Mouse (Mus musculus) spleen, postnatal 4 days (tissue): ENCODE measurements around the gene Chd3.

Source experiments
- DNase-seq, 2 experiments: peaks; one replicate each; pipeline ENCODE4 v3.0.0; 2022; ENCODE audit warnings: low spot score in 2 of 2

Chd3 gene

DNA sequence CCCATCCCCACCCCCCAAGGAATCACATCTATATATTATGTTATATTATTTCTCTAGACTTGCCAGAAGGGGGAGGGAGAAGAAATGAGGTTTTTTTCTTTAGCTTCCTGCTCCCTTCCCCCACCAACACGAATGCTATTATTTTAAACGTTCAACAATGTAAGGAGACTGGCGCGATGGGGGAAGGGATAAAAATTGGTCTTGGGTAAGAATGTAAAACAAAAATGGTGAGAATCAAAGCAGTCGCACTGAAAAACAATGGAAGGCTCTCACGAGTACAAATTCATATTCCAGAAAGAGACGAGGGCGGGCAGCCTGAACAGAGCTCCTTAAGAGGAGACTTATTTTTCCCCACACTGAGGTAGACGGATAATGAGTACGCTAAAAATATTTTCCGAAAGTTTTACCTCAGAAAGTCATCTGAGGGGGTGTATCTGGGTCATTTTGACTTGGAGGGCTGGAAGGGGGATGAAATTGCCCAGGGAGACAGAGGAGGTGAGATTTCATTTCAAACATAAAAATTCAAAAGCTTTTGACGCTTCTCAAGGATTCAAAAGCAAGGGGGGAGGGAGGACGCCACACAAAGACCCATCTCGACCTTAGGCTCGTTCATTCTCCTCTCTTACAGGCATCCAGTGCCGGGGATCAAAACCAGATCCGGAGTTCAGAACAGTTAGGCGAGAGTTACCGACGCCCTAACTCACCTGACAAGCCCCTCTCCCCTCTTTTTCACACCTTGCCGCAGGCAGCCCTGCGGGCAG, 2.2 kb downstream of the Chd3 start:
- DNase-seq, result no peak

DNA sequence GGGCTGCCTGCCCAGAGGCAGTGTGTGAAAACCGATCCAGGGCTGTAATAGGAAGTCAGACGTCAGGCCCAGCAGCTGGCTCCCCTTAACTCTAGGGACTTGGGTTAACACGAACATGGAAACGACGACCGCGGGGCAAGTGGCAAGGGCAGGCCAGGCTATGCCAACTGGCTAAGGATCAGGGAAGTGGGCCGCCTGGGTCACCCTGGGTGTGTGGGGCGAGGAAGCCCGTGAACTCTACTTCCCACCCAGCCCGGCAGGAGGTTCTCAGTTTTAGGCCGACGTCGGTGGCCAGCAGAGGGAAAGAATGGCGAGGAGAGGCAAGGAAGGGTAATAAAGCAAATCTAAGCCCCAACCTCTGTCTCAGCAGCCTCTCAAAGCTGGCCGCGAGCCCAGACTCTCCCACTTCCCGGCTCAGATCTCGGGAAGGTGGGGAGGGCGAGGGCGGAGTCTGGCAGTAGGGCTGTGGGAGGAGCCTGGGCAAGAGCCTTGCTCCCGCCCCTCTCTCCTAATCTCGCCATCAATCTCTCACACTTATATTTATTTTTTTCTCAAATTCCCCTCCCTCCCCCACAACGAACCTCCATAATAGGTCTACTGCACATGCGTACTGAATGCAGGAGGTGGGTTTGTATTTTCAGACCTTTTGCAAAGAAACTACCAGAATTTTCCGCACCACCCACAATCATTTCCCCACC, 2.9 kb downstream of the Chd3 start:
- DNase-seq, result peak; percentile 74 to 78

DNA sequence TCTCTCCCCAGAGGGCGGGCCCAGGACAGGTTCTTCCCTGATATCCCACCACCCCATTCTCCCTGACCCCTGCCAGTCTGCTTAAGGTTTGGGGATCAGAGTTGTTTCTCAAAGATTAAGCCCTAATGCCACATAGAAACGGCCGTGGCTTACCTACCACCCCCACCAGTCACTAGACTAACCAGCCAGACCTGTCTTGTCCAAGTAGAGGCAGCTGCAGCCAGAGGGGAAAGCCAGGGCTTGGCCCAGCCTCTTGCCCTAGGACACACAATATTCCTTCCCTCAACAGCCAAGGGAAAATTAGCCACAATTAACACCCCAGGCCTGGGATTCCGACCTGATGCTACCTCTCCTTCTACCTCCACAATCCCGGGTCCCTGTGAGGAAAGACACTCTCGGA, 3.5 kb downstream of the Chd3 start:
- no peak for DNase-seq

- DNase-seq, result peak; percentile 63 to 79
Measured at GRCm38 (mm10) chr11:69364910-69365309, 4.3 kb downstream of the Chd3 start.

DNA sequence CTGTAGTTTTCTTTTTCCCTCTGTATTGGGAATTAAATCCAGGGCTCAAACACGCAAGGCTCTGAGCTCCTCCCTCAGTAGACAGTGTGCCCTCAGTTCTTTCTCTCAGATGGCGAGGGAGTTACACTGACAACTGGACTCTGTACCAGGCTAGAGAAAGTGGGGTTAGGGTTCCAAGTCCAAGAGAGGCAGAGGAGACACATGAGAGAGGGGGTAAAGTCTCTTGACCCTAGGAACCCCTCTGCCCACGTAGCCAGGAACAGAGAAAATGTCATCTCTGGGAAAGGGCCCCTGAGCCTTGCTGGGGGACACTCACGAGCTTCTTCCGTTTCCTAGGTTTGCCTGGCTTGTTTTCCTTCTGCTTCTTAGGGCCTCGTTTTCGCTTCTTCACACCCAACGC, 4.8 kb downstream of the Chd3 start:
- no peak for DNase-seq

- no peak for DNase-seq
Measured at GRCm38 (mm10) chr11:69362479-69362878, 6.7 kb downstream of the Chd3 start.

GRCm38 (mm10) chr11:69362021-69362420, 7.2 kb downstream of the Chd3 start:
- DNase-seq, result no peak

GRCm38 (mm10) chr11:69357690-69358089, 11.5 kb downstream of the Chd3 start:
- DNase-seq, result no peak

DNA sequence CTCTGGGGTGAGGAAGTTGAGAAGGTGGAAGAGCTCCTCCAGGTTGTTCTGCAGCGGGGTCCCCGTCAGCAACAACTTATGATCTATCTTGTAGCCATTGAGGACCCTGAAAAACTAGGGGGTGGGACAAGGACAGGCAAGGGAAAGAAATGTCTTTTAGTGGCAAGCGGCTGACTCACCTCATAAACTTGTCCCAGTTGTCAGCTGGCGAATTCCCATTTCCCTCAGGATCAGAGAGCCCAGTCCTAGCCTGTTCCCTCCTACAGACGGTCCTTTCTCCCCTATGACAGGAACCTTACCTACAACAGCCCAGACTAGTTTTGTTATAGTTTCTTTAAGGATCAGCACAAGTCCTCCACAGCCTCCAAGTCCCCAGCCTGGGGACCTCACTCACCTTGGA, 12.7 kb downstream of the Chd3 start:
- DNase-seq, result no peak

GRCm38 (mm10) chr11:69346441-69346840, 22.8 kb downstream of the Chd3 start:
- no peak for DNase-seq

DNA sequence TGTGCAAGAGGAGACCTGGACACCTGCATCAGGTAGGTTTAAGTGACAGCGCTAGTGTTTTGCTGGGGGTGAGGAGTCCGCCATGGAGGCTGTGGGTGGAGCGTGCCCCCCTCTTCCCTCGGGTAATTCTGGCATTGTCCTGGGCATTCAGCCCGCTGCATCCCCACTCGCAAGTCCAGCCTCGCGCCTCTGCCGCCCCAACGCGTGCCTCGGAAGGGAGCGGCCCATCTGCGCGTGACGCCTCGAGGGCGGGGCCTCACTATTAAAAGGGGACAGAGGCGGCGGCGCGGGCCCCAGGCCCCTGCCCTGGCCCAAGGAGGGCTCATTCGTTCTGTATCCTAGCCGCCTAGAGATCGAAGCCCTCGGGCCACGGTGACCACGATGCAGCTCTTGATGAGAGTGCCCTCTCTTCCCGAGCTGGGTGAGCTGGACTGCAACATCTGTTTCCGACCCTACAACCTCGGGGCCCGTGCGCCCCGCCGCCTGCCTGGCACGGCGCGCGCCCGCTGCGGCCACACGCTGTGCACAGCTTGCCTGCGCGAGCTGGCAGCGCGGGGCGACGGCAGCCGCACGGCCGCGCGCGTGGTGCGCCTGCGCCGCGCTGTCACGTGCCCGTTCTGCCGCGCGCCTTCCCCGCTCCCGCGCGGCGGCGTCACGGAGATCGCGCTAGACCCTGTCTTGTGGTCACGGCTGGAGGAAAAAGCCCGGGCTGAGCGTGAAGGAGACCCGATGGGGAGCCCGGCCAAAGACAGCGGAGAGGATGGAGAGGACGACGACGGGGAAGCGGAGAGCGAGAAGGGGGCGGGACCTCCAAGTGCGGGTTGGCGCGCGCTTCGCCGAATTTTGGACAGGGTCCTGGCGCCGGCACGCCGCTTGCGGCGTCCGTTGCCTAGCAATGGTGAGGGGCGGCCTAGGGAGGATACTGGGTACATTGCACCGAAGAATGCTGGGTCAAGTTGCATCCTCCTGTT, 28.8 kb downstream of the Chd3 start, which contains the start of gene Rnf227:
Rnf227 (plus strand) TSS at position 301 of the 971 bp plus-strand sequence.
- DNase-seq, result peak; percentile 33 to 75

DNA sequence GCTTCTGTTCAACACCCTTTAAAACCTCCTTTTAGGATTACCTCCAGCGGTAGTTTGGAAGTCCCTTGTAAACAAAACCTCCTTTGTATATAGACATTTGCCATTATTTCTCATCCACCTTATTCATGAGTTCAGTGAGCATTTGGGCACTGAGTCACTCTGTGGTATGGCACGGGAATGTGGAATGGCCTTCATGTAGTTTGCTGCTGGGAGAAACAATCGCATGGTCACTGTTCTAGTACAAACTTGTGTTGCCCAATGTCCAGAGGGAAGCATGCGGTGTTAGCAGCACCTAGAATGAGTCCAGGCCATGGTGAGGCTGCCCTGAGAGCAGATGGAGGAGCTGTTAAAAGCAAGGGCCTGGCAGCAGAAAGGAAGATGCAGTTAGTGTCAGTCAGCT, 34.4 kb downstream of the Chd3 start:
- no peak for DNase-seq

DNA sequence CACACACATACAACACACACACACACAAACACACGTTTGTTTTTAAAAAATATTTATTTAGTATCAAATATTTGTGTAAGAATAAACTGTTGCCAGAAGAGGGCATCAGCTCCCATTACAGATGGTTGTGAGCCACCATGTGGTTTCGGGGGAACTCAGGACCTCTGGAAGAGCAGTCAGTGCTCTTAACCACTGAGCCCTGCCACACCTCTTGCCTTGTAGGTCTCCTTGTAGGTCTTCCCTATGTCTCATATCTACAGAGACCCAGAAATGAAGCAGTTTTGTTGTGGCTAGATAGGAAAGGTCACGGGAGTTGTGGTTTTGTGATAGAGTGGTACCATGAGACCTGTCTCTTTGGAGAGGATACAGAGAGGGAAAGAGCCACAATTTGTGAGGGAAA, 35.3 kb downstream of the Chd3 start:
- no peak for DNase-seq

- no peak for DNase-seq
Measured at GRCm38 (mm10) chr11:69332713-69333253, 36.4 kb downstream of the Chd3 start.

GRCm38 (mm10) chr11:69331929-69332405, 37.2 kb downstream of the Chd3 start:
- DNase-seq, result peak; percentile 55 to 80

DNA sequence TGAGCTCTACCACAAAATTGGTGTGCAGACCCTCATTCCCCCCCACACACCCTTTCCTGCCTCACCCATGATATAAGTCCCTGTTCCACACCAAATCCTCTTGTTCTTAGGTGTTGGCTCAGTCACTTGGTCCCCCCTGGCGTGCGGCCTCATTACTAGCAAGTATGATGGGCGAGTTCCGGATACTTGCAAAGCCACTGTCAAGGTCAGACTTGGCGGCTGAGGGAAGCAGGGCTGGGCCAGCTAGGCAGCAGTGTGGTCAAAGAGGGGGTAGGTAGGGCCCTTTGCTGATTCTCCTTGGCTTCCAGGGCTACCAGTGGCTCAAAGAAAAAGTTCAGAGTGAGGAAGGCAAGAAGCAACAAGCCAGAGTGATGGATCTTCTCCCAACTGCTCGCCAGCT, 38.1 kb downstream of the Chd3 start:
- DNase-seq, result no peak

- DNase-seq, result no peak
Measured at GRCm38 (mm10) chr11:69328517-69328916, 40.7 kb downstream of the Chd3 start.

DNA sequence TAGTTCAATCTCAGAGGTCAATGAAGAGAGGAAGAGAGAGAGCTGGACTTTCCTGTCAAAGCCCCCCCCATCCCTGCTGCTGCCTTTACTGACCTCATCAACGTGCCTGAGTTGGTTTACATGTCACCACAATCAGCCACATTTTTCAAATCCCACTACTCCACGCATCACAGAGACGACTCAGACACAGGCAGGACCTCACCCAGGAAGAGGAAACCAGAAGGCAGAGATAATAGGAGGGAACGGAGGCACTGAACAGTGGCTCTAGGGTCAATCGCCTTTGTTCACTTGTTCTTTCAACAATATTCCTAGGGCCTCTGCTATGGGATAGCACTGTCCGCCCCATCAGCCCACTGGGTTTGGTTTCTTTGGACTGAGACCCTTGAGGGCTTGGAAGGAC, 41.6 kb downstream of the Chd3 start:
- no peak for DNase-seq

DNA sequence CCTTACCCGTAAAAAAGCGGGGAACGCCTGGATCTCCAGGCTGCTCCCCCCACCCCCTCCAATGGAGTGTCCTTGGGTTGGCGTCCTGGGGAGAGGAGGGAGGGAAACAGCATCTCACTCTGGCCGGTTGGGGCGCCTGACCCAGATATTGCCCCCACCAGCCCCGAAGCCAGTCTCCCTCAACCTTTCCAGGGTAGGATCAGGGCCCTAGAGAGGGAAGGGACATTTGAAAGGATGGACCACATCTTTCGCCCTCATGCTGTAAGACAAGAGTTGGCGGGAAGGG, 42.1 kb downstream of the Chd3 start:
- DNase-seq, result no peak

GRCm38 (mm10) chr11:69326408-69327156, 42.6 kb downstream of the Chd3 start:
- peak; percentile 25 to 71 for DNase-seq
